In genomic region chr2:60796616-60796968, GRCm38 (mm10) we compare ENCODE assay signal across 15 mouse cellular contexts.
DNase-seq lines count a peak whose midpoint lies in the region; ATAC-seq and TF ChIP-seq lines count a peak whose summit lies in the region.
"Had no signal": no experiment of that assay in that cellular context is flagged by ENCODE, and none has a peak within 500 bp of the region (broad histone marks: within the 10 kb centered on the region; RNA-seq: fewer than 3 reads in every experiment).

No protein-coding gene starts in this region.

- no peak for DNase-seq in hindbrain, embryonic 14.5 days (ENCODE audit: low spot score)
- no peak for DNase-seq in adrenal gland, postnatal 25 days
- DNase-seq in heart, adult 9 months (ENCODE audit: low spot score in 2 of 2) = no peak
- no peak for DNase-seq in heart, postnatal 10 days
- DNase-seq: B cell, adult 2 months; cerebellum, adult 8-10 months; kidney, postnatal 25 days; lung, adult 2 months; right cerebral cortex, postnatal 25 days had no signal

- 0 out of 2 replicates have a peak, but pooled peaks cover 3% of the 10 kb centered on the region for H3K36me3 ChIP-seq in intestine, embryonic 15.5 days
- H3K36me3 ChIP-seq in intestine, postnatal 0 days (ENCODE audit: control insufficient read depth, insufficient read depth) = peaks cover 23% of the 10 kb centered on the region
- no peaks in the 10 kb centered on the region for H3K36me3 ChIP-seq in forebrain, embryonic 12.5 days (replicated peaks)
- no peaks in the 10 kb centered on the region for H3K36me3 ChIP-seq in hindbrain, embryonic 14.5 days (replicated peaks; ENCODE audit: control insufficient read depth, insufficient read depth)
- H3K36me3 ChIP-seq in midbrain, embryonic 16.5 days (ENCODE audit: control insufficient read depth, insufficient read depth, low read length) = no peaks in the 10 kb centered on the region

- ATAC-seq in intestine, embryonic 15.5 days = peak; percentile 35; the same call in 1 of the 2 replicates
- ATAC-seq in intestine, postnatal 0 days = no peak
- ATAC-seq in forebrain, embryonic 12.5 days (ENCODE audit: low FRiP score) = peak; percentile 73
- peak; percentile 68 for ATAC-seq in hindbrain, embryonic 14.5 days (ENCODE audit: low FRiP score)
- ATAC-seq in midbrain, embryonic 16.5 days = peak; percentile 72
- ATAC-seq: inflammation-experienced regulatory T-cells, adult 6 months had no signal

- H3K9ac ChIP-seq in intestine, embryonic 15.5 days = no peak overlapping the region
- no peak overlapping the region for H3K9ac ChIP-seq in intestine, postnatal 0 days (ENCODE audit: low read depth, low read length)
- no peak overlapping the region for H3K9ac ChIP-seq in forebrain, embryonic 12.5 days
- H3K9ac ChIP-seq in hindbrain, embryonic 14.5 days = no peak overlapping the region
- H3K9ac ChIP-seq in midbrain, embryonic 16.5 days (ENCODE audit: low read depth, low read length) = no peak overlapping the region
- H3K9ac ChIP-seq: limb, embryonic 13.5 days had no signal

- H3K4me1 ChIP-seq in intestine, embryonic 15.5 days (replicated peaks) = no peaks in the 10 kb centered on the region
- H3K4me1 ChIP-seq in intestine, postnatal 0 days (replicated peaks; ENCODE audit: control insufficient read depth, insufficient read depth, low read length) = 0 out of 2 replicates have a peak, but pooled peaks cover 1% of the 10 kb centered on the region
- peaks cover 41% of the 10 kb centered on the region for H3K4me1 ChIP-seq in forebrain, embryonic 12.5 days
- H3K4me1 ChIP-seq in hindbrain, embryonic 14.5 days (replicated peaks; ENCODE audit: control insufficient read depth, insufficient read depth, low read length) = peaks cover 30% of the 10 kb centered on the region
- peaks cover 29% of the 10 kb centered on the region for H3K4me1 ChIP-seq in midbrain, embryonic 16.5 days (ENCODE audit: control insufficient read depth, insufficient read depth, low read length)

- H3K27me3 ChIP-seq in intestine, embryonic 15.5 days (replicated peaks) = no peaks in the 10 kb centered on the region
- H3K27me3 ChIP-seq in intestine, postnatal 0 days (replicated peaks; ENCODE audit: control insufficient read depth, insufficient read depth, low read length) = no peaks in the 10 kb centered on the region
- H3K27me3 ChIP-seq in forebrain, embryonic 12.5 days = peaks cover 82% of the 10 kb centered on the region
- 0 out of 2 replicates have a peak, but pooled peaks cover 17% of the 10 kb centered on the region for H3K27me3 ChIP-seq in hindbrain, embryonic 14.5 days (ENCODE audit: control insufficient read depth, insufficient read depth, low read length)
- peaks cover 21% of the 10 kb centered on the region for H3K27me3 ChIP-seq in midbrain, embryonic 16.5 days (ENCODE audit: control insufficient read depth, insufficient read depth, low read depth, low read length)
- H3K27me3 ChIP-seq: limb, embryonic 13.5 days had no signal

- no peak overlapping the region for H3K4me3 ChIP-seq in intestine, embryonic 15.5 days (replicated peaks)
- H3K4me3 ChIP-seq in intestine, postnatal 0 days (ENCODE audit: low read depth, low read length) = no peak overlapping the region
- H3K4me3 ChIP-seq in forebrain, embryonic 12.5 days (replicated peaks) = no peak overlapping the region
- H3K4me3 ChIP-seq in hindbrain, embryonic 14.5 days (replicated peaks; ENCODE audit: low read length) = no peak overlapping the region
- no peak overlapping the region for H3K4me3 ChIP-seq in midbrain, embryonic 16.5 days (ENCODE audit: low read depth, low read length)
- H3K4me3 ChIP-seq: limb, embryonic 13.5 days had no signal

- H3K27ac ChIP-seq in intestine, embryonic 15.5 days = no peak overlapping the region
- H3K27ac ChIP-seq in intestine, postnatal 0 days (ENCODE audit: low read depth, low read length) = no peak overlapping the region
- no peak overlapping the region for H3K27ac ChIP-seq in forebrain, embryonic 12.5 days
- H3K27ac ChIP-seq in hindbrain, embryonic 14.5 days = peak overlapping the region; percentile 63; the same call in 1 of the 2 replicates
- H3K27ac ChIP-seq in midbrain, embryonic 16.5 days (ENCODE audit: low read length) = no peak overlapping the region; the same call in 1 of the 2 replicates
- H3K27ac ChIP-seq: limb, embryonic 13.5 days had no signal

- TF ChIP-seq CTCF in intestine, postnatal 0 days (IDR thresholded peaks at IDR 0.05; ENCODE audit: low read depth) = no peak

- H3K9me3 ChIP-seq in intestine, embryonic 15.5 days = no peaks in the 10 kb centered on the region
- no peaks in the 10 kb centered on the region for H3K9me3 ChIP-seq in intestine, postnatal 0 days (ENCODE audit: control insufficient read depth)
- no peaks in the 10 kb centered on the region for H3K9me3 ChIP-seq in forebrain, embryonic 12.5 days
- H3K9me3 ChIP-seq in hindbrain, embryonic 14.5 days (ENCODE audit: control insufficient read depth, low read length) = no peaks in the 10 kb centered on the region
- no peaks in the 10 kb centered on the region for H3K9me3 ChIP-seq in midbrain, embryonic 16.5 days (replicated peaks; ENCODE audit: control insufficient read depth, low read length, poor library complexity, severe bottlenecking)
- H3K9me3 ChIP-seq: limb, embryonic 13.5 days had no signal

- intact Hi-C loops in heart, postnatal 10 days (cut with DNase I) = no loop called here

- WGBS in intestine, embryonic 15.5 days = 90% methylated on average over 2 of the region's 2 CpGs
- 93% methylated on average over 2 of the region's 2 CpGs for WGBS in intestine, postnatal 0 days
- WGBS in forebrain, embryonic 12.5 days = 19% methylated on average over 2 of the region's 2 CpGs
- 9% methylated on average over 2 of the region's 2 CpGs for WGBS in hindbrain, embryonic 14.5 days
- 16% methylated on average over 2 of the region's 2 CpGs for WGBS in midbrain, embryonic 16.5 days

- H3K4me2 ChIP-seq in intestine, embryonic 15.5 days (replicated peaks) = no peak overlapping the region
- no peak overlapping the region for H3K4me2 ChIP-seq in intestine, postnatal 0 days (replicated peaks; ENCODE audit: low read depth)
- peak overlapping the region; percentile 26; the same call in 1 of the 2 replicates for H3K4me2 ChIP-seq in forebrain, embryonic 12.5 days
- peak overlapping the region; percentile 15 for H3K4me2 ChIP-seq in hindbrain, embryonic 14.5 days (replicated peaks)
- peak overlapping the region; percentile 19; the same call in 1 of the 2 replicates for H3K4me2 ChIP-seq in midbrain, embryonic 16.5 days (ENCODE audit: low read length)
- H3K4me2 ChIP-seq: limb, embryonic 13.5 days had no signal

Comparison
In these comparisons a context has a peak if more than half of its experiments do, and no peak if none do; other contexts are left out.
1. H3K4me2 ChIP-seq: peak in forebrain, embryonic 12.5 days (single experiment), hindbrain, embryonic 14.5 days (single experiment) and midbrain, embryonic 16.5 days (single experiment); none in intestine, embryonic 15.5 days (single experiment) and intestine, postnatal 0 days (single experiment).